Mouse (Mus musculus): Measurements from ENCODE around the gene Efhc1.
A peak's percentile ranks its signal among the peaks of the same experiment; 100 is the strongest.
"Not testable (repeated sequence)": the region's sequence is repeated elsewhere in the genome, so short reads cannot be mapped to it uniquely, and the experiment has no call there.

The Efhc1 gene

GRCm38 (mm10) chr1:20951300-20951763, at the start of gene Efhc1:
Gene Efhc1 (plus strand): TSS chr1:20951626.
- peak; percentile 81 to 82 for DNase-seq (ENCODE audit: low spot score in 2 of 2)

- DNase-seq (ENCODE audit: low spot score in 2 of 2): no peak
Observed at GRCm38 (mm10) chr1:20905501-20906127, 45.8 kb upstream of the Efhc1 start.

DNA sequence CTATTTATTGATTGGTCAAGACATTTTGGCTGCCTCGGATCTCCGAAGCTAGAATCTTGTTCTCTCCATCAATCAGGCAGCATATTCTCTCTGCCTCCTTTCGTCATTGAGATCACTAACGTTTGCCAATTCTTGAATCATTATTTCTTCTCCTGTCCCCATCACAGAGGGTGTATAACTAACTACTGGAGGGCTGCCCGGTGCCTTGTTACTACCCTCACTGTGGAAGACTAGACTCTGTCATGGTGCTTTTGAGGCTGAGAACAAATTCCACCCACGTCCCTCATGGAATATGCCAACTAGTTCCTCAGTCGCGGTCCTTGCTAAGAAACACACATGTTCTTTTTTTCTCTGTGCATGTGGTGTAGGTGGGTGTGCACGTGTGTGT, 45.3 kb upstream of the Efhc1 start:
- DNase-seq (ENCODE audit: low spot score in 2 of 2): no peak

DNA sequence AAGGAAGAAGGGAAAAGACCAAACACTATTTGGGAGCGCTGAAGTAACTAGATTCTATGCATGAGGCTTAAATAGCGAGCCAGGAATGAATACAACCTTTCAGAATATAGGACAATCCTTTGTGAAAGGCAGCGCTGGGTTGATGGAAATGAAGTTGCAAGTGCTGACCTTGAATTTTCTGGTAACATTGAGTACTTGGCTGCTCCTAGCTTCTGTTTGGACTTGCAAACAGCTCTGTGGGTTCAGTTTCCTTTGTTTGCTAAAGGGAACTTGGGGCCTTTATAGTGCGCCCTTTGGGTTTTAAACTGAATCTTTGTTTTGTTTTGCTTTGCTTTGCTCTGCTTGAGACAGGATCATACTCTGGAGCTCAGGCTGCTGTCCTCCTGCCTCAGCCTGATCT, 42.9 kb upstream of the Efhc1 start:
- DNase-seq (ENCODE audit: low spot score in 2 of 2): no peak

- DNase-seq (ENCODE audit: low spot score in 2 of 2): no peak
Observed at GRCm38 (mm10) chr1:20912115-20912514, 39.3 kb upstream of the Efhc1 start.

- no peak for DNase-seq (ENCODE audit: low spot score in 2 of 2)
Observed at GRCm38 (mm10) chr1:20912527-20913171, 38.8 kb upstream of the Efhc1 start.

DNA sequence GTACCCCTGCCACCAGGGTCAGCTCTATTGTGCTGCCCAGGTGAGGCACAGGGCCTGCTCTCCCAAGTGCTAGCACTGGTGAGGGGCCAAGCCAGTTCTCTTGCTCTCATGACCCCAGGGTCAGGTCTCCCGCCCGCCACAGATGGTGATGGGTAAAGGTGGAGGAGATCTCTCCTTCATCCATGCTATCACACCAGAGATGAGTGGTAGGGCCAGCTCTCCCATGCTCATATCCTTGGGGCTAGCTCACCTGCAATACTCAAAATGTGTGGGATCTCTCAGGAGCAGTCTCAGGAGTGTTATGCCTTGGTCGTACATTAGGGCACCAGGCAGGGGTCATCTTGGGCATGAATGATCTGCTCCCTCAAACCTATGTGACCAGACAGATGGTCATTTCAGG, 36.7 kb upstream of the Efhc1 start:
- DNase-seq (ENCODE audit: low spot score in 2 of 2): no peak

- DNase-seq (ENCODE audit: low spot score in 2 of 2): no peak
Observed at GRCm38 (mm10) chr1:20915608-20916007, 35.8 kb upstream of the Efhc1 start.

DNA sequence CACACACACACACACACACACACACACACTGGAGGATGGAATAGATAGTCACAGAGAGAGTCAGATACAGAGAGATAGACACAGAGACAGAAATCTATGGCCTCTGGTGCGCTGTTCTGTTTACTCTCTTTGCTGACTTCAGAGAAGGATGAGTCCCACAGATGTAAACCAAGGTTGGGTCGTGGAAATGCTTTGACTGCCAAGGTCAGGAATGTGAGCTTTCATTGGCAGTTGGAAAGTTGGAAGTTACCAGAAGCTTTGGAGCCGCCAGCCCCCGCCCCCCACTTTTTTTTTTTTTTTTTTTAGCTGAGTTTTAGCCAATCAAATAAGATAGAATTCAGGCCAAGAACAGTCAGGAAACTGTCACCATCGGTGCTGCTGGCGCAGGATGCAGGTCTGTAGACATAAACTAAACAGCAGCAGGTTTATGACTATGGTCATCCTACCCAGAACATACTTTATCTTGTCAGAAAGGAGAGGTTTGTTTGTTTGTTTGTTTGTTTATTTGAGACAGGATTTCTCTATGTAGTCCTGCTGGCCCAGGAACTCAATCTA, 33.9 kb upstream of the Efhc1 start:
- DNase-seq (ENCODE audit: low spot score in 2 of 2): no peak

DNA sequence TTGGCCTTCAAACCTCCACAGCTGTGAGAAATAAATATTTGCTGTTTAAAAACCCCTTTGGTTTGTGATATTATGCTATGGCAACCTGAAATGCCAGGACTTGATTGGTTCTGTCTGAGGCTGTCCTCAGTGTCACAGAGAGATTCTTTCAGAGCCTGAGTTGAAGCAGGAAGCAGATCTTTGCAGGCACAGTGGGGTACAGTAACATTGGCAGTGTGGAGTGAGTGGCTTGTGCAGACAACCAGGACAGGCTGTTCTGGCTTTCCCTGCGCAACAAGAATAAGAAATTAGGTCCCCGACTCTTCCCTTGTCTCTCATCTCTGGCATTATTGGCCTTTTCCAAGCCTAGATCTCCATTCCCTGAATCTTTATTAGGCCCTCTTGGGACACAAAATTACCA, 31.7 kb upstream of the Efhc1 start:
- no peak for DNase-seq (ENCODE audit: low spot score in 2 of 2)

GRCm38 (mm10) chr1:20921081-20921528, 30.3 kb upstream of the Efhc1 start:
- no peak for DNase-seq (ENCODE audit: low spot score in 2 of 2)

DNA sequence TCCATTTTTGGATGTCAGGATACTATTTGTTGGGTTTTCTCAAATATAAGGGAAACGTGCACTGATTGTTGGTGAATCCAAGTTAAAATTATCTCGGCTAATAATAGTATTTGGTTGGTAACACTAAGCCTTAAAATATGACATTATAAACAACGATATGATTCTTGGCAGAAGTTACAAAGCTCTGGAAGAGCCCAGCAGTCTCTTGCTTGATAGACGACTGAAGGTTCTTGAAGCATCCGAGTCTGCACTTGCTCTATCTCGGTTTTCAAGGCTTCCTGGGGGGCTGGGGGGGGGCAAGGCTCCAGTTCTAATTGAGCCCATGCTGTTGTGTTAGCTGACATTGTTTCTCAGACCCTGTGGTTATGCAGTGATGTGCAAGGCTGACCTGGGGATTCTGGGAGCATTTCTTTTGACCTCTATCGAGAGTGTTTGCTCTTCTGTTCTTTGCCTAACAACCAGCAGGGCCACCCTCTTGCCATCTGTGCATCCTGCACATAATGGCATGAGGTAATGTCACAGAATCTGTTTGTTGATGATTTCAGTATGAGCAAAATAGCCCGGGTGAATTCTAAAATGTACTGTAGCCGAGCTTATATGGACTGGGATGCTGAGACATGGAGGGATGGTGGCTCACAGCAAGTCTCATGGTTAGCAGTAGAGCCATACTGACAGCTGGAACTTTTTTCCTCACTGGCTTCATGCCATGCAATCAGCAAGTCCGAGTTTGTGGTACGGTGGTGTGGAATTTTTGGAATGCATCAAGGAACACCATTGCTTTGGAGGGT, 28.6 kb upstream of the Efhc1 start:
- DNase-seq (ENCODE audit: low spot score in 2 of 2): no peak

GRCm38 (mm10) chr1:20925324-20925723, 26.1 kb upstream of the Efhc1 start:
- not testable (repeated sequence) for DNase-seq (ENCODE audit: low spot score in 2 of 2)

GRCm38 (mm10) chr1:20925926-20926325, 25.5 kb upstream of the Efhc1 start:
- no peak for DNase-seq (ENCODE audit: low spot score in 2 of 2)

GRCm38 (mm10) chr1:20926376-20926775, 25.1 kb upstream of the Efhc1 start:
- DNase-seq (ENCODE audit: low spot score in 2 of 2): no peak

DNA sequence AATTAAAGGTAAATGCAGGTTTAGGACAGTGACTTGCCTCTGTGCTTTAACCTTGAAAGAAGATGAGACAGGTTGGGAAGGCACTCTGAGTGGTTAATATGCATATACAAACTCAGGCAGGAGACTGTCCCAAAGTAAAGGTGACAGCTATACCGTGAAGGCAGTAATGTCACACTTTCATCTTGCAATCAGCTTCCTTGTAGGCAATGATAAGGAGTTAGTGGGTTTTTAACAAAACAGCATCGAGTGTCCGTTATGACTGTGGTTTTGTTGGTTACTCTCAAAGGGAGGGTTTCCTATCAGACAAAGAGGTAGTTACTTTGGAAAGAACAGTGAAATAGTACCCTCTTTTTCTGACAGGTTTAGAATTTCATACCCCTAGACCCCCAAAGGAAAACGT, 22.9 kb upstream of the Efhc1 start:
- DNase-seq (ENCODE audit: low spot score in 2 of 2): no peak

DNA sequence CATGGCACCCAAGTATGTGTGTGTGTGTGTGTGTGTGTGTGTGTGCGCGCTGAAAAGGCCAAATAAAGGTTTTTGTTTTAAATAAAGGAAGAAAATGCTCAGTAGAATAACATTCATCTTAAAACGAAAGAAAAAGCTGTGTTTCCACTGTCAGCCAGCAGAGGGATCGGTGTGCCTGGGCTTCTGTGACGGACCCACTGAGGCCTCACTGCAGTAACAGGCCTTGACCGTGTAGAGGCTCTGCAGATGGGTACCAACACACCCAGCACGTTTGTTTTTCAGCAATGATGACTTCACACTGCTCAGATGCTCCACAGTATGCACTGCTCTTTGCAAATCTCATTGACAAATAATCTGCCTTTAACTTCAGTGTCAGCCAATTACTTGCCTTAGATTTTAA, 18.0 kb upstream of the Efhc1 start:
- peak; percentile 44 to 70 for DNase-seq (ENCODE audit: low spot score in 2 of 2)

DNA sequence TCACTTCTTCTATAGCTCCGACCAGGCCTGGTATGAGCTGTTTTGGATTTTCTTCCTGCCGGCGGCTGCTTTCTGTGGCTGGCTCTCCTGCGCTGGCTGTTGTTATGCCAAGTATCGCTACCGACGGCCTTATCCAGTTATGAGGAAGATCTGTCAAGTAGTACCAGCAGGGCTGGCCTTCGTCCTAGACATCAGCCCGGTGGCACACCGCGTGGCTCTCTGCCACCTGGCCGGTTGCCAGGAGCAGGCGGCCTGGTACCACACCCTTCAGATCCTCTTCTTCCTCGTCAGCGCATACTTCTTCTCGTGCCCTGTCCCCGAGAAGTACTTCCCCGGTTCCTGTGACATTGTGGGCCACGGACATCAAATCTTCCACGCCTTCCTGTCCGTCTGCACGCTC, 16.3 kb upstream of the Efhc1 start:
- DNase-seq (ENCODE audit: low spot score in 2 of 2): no peak

DNA sequence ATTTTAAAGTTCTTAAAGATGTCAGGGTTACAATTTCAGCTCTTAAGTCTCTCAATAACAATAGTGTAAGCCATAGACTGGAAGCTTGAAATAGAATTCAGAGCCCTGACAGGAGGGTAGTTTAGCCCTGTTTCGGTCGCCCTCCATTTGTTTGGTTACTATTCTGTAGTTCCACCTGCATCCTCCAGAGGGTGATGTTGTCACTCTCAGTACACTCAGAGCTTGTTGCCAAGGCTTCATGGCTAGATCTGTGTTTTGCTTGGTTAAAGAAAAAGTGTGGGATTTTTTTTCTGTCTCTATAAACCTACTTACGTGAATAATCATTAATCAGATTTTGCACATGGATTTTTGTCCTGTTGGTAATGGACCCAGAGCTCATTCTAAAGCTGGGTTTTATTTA, 12.4 kb upstream of the Efhc1 start:
- DNase-seq (ENCODE audit: low spot score in 2 of 2): peak; percentile 16 to 65

GRCm38 (mm10) chr1:20940151-20940550, 11.3 kb upstream of the Efhc1 start:
- DNase-seq (ENCODE audit: low spot score in 2 of 2): peak; percentile 40 to 49

GRCm38 (mm10) chr1:20941322-20941721, 10.1 kb upstream of the Efhc1 start:
- no peak for DNase-seq (ENCODE audit: low spot score in 2 of 2)

DNA sequence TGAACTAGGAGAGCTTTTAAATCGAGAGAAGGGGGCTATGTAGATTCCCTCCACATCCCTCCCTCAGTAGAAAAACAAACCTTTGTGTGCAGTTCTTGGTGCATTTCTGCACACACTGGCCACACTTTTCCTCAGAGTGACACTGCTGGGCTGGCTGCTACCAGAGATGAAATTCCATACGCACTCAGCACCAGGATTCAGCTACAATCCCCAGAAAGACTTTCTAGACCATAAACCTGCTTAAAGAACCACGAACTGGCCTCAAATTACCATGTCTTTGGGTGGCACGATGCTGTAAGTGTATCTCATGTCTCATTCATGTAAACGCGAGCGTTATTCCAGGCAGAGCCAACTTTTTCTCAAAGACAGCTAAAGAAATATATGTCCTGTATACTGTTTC, 9.6 kb upstream of the Efhc1 start:
- no peak for DNase-seq (ENCODE audit: low spot score in 2 of 2)
